Mouse (Mus musculus): ENCODE results near the gene Elmsan1. TPM values are rescaled to one million over a fixed set of nuclear protein-coding genes. Genes with fewer than 3 reads are reported as not detected.

Elmsan1 gene
- total RNA-seq, 1 experiment: 9.6 TPM

DNA sequence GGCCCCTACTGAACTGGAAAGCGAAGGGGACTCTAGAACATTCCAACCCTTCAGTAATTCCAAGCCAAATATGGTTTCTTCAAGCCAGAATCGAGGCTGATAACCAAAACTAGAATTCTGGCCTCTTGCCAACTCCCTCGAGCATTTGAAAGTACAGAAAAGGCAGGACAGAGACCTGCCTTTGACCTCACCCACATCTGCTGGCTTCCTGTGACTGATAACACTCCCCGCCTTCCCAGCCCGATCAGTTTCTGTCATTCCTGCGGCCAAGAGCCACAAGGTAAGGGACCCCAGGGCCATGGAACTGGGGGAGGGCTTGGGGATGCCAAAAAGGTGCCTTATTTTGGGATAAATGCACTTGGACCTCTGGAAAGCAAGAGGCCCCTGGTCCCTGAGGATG lies 67.7 kb downstream of the Elmsan1 start:
- no peak overlapping the region for H3K9ac ChIP-seq (ENCODE audit: insufficient read depth, low read depth, low read length, poor library complexity, severe bottlenecking)
- no peak overlapping the region for H3K27ac ChIP-seq (ENCODE audit: insufficient read depth, low read depth, low read length, poor library complexity, severe bottlenecking)
- TF ChIP-seq ZNF384 (IDR thresholded peaks at IDR 0.05; ENCODE audit: low read depth, low read length): no peak
- TF ChIP-seq MAFK (IDR thresholded peaks at IDR 0.05; ENCODE audit: insufficient read depth, low read depth, low read length): no peak
- no peak for TF ChIP-seq HCFC1 (IDR thresholded peaks at IDR 0.05; ENCODE audit: borderline replicate concordance, insufficient read depth, low read length)
- TF ChIP-seq CHD2 (IDR thresholded peaks at IDR 0.05; ENCODE audit: low read depth, low read length): no peak
- TF ChIP-seq ZC3H11A (IDR thresholded peaks at IDR 0.05; ENCODE audit: borderline replicate concordance, low read depth, low read length): no peak
- no peak overlapping the region for H3K4me3 ChIP-seq (ENCODE audit: insufficient read depth in 1 of 2, low read depth in 1 of 2, low read length in 2 of 2, poor library complexity in 1 of 2, severe bottlenecking in 1 of 2)
- in situ Hi-C loops (cut with MboI; ENCODE audit: low sequenced_read_pairs in 2 of 2, unreplicated experiment in 2 of 2): no loop called here
- H3K4me1 ChIP-seq (ENCODE audit: control insufficient read depth in 2 of 2, insufficient read depth in 2 of 2, low read length in 2 of 2, poor library complexity in 1 of 2): peaks cover 0 to 10% of the 10 kb centered on the region in 2 experiments; a peak in 1 of 4 replicates
- no peak for DNase-seq (ENCODE audit: low read depth, low spot score)
- H3K9me3 ChIP-seq (ENCODE audit: control insufficient read depth, insufficient read depth, low read depth, low read length): no peaks in the 10 kb centered on the region
- H3K36me3 ChIP-seq (ENCODE audit: control insufficient read depth, insufficient read depth, low read length, poor library complexity, severe bottlenecking): peaks cover 28% of the 10 kb centered on the region

GRCm38 (mm10) chr12:84149971-84150370 lies 68.7 kb downstream of the Elmsan1 start:
- Histone ChIP-seq H3K9me3 (ENCODE audit: control insufficient read depth, insufficient read depth, low read depth, low read length) (no peaks in the 10 kb centered on the region), H3K4me3 (ENCODE audit: insufficient read depth in 1 of 2, low read depth in 1 of 2, low read length in 2 of 2, poor library complexity in 1 of 2, severe bottlenecking in 1 of 2) (no peak overlapping the region), H3K27ac (ENCODE audit: insufficient read depth, low read depth, low read length, poor library complexity, severe bottlenecking) (no peak overlapping the region), H3K9ac (ENCODE audit: insufficient read depth, low read depth, low read length, poor library complexity, severe bottlenecking) (no peak overlapping the region), H3K36me3 (ENCODE audit: control insufficient read depth, insufficient read depth, low read length, poor library complexity, severe bottlenecking) (peaks cover 25% of the 10 kb centered on the region), H3K4me1 (ENCODE audit: control insufficient read depth in 2 of 2, insufficient read depth in 2 of 2, low read length in 2 of 2, poor library complexity in 1 of 2) (peaks cover 0 to 10% of the 10 kb centered on the region in 2 experiments; a peak in 1 of 4 replicates)
- in situ Hi-C loops (cut with MboI; ENCODE audit: low sequenced_read_pairs in 2 of 2, unreplicated experiment in 2 of 2): no loop called here
- DNase-seq (ENCODE audit: low read depth, low spot score): no peak
- TF ChIP-seq CHD2 (IDR thresholded peaks at IDR 0.05; ENCODE audit: low read depth, low read length): no peak
- TF ChIP-seq ZNF384 (IDR thresholded peaks at IDR 0.05; ENCODE audit: low read depth, low read length): no peak
- no peak for TF ChIP-seq MAFK (IDR thresholded peaks at IDR 0.05; ENCODE audit: insufficient read depth, low read depth, low read length)
- TF ChIP-seq HCFC1 (IDR thresholded peaks at IDR 0.05; ENCODE audit: borderline replicate concordance, insufficient read depth, low read length): no peak
- TF ChIP-seq ZC3H11A (IDR thresholded peaks at IDR 0.05; ENCODE audit: borderline replicate concordance, low read depth, low read length): no peak

GRCm38 (mm10) chr12:84148622-84149012 lies 70.1 kb downstream of the Elmsan1 start:
- H3K9ac ChIP-seq (ENCODE audit: insufficient read depth, low read depth, low read length, poor library complexity, severe bottlenecking): no peak overlapping the region
- H3K27ac ChIP-seq (ENCODE audit: insufficient read depth, low read depth, low read length, poor library complexity, severe bottlenecking): no peak overlapping the region
- peak overlapping the region in 1 of 2 experiments; percentile 60; a peak in 3 of 4 replicates for H3K4me3 ChIP-seq (ENCODE audit: insufficient read depth in 1 of 2, low read depth in 1 of 2, low read length in 2 of 2, poor library complexity in 1 of 2, severe bottlenecking in 1 of 2)
- H3K4me1 ChIP-seq (ENCODE audit: control insufficient read depth in 2 of 2, insufficient read depth in 2 of 2, low read length in 2 of 2, poor library complexity in 1 of 2): peaks cover 0 to 9% of the 10 kb centered on the region in 2 experiments; a peak in 1 of 4 replicates
- in situ Hi-C loops (cut with MboI; ENCODE audit: low sequenced_read_pairs in 2 of 2, unreplicated experiment in 2 of 2): no loop called here
- peaks cover 19% of the 10 kb centered on the region for H3K36me3 ChIP-seq (ENCODE audit: control insufficient read depth, insufficient read depth, low read length, poor library complexity, severe bottlenecking)
- no peak for DNase-seq (ENCODE audit: low read depth, low spot score)
- no peaks in the 10 kb centered on the region for H3K9me3 ChIP-seq (ENCODE audit: control insufficient read depth, insufficient read depth, low read depth, low read length)
- no peak for TF ChIP-seq CHD2 (IDR thresholded peaks at IDR 0.05; ENCODE audit: low read depth, low read length)
- TF ChIP-seq HCFC1 (IDR thresholded peaks at IDR 0.05; ENCODE audit: borderline replicate concordance, insufficient read depth, low read length): no peak
- TF ChIP-seq ZC3H11A (IDR thresholded peaks at IDR 0.05; ENCODE audit: borderline replicate concordance, low read depth, low read length): no peak
- no peak for TF ChIP-seq MAFK (IDR thresholded peaks at IDR 0.05; ENCODE audit: insufficient read depth, low read depth, low read length)
- TF ChIP-seq ZNF384 (IDR thresholded peaks at IDR 0.05; ENCODE audit: low read depth, low read length): no peak

GRCm38 (mm10) chr12:84147954-84148621 lies 70.6 kb downstream of the Elmsan1 start, which contains the start of gene Pnma1:
Pnma1 (minus strand) TSS chr12:84148489.
- Histone ChIP-seq H3K4me3 (ENCODE audit: insufficient read depth in 1 of 2, low read depth in 1 of 2, low read length in 2 of 2, poor library complexity in 1 of 2, severe bottlenecking in 1 of 2) (peak within 1 kb of the TSS; percentile 41 to 60), H3K4me1 (ENCODE audit: control insufficient read depth in 2 of 2, insufficient read depth in 2 of 2, low read length in 2 of 2, poor library complexity in 1 of 2) (peaks cover 0 to 4% of the 10 kb centered on the region in 2 experiments; a peak in 1 of 4 replicates), H3K27ac (ENCODE audit: insufficient read depth, low read depth, low read length, poor library complexity, severe bottlenecking) (no peak within 1 kb of the TSS), H3K9ac (ENCODE audit: insufficient read depth, low read depth, low read length, poor library complexity, severe bottlenecking) (peak within 1 kb of the TSS; percentile 11), H3K36me3 (ENCODE audit: control insufficient read depth, insufficient read depth, low read length, poor library complexity, severe bottlenecking) (peaks cover 15% of the 10 kb centered on the region), H3K9me3 (ENCODE audit: control insufficient read depth, insufficient read depth, low read depth, low read length) (no peaks in the 10 kb centered on the region)
- no peak for DNase-seq (ENCODE audit: low read depth, low spot score)
- 0 out of 2 replicates have a peak, but pooled peaks have one; percentile 29 for TF ChIP-seq HCFC1 (IDR thresholded peaks at IDR 0.05; ENCODE audit: borderline replicate concordance, insufficient read depth, low read length)
- no peak for TF ChIP-seq MAFK (IDR thresholded peaks at IDR 0.05; ENCODE audit: insufficient read depth, low read depth, low read length)
- TF ChIP-seq CHD2 (IDR thresholded peaks at IDR 0.05; ENCODE audit: low read depth, low read length): no peak
- TF ChIP-seq ZC3H11A (IDR thresholded peaks at IDR 0.05; ENCODE audit: borderline replicate concordance, low read depth, low read length): no peak
- in situ Hi-C loops (cut with MboI; ENCODE audit: low sequenced_read_pairs in 2 of 2, unreplicated experiment in 2 of 2): no loop called here

Data from ES-E14 (cell line).